Mouse (Mus musculus): ENCODE results near the gene Fam47c. TPM values are rescaled to one million over a fixed set of nuclear protein-coding genes. Genes with fewer than 3 reads are reported as not detected.

Fam47c gene
- not detected in 2 replicates for total RNA-seq (2012; rRNA removed)
- total RNA-seq (2014; rRNA removed) = not detected in 2 replicates
- polyA plus RNA-seq (2012; ENCODE audit: insufficient read length, low read depth) = not detected in 2 replicates

DNA sequence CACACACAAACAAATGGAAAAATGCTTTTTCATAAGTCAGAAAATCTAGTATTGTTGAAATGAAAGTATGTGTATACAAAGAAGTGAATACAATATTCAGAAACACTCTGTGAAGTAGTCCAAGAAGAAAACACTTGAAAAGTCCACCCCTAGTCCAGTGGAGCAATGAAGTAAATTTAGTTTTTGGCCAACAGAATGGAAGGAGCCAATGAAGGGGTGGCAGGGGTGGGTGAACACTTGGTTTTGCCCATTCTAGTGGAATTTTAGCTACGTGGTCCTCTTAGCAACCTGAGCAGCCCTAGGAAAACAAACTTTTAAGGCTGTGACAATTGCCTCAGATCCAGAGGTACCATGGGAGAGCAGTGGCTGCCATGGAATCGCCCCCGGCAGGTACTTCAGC lies at the start of gene Fam47c:
TSS of gene Fam47c (plus strand) at position 301 of the 400 bp plus-strand sequence.
- no peaks in the 10 kb centered on the region for H3K27me3 ChIP-seq (replicated peaks)
- H3K4me3 ChIP-seq (replicated peaks in 1 of 3; ENCODE audit: low read depth in 2 of 3, low read length in 2 of 3, poor library complexity in 1 of 3) = no peak within 1 kb of the TSS
- peaks cover 4% of the 10 kb centered on the region for H3K9me3 ChIP-seq (replicated peaks; ENCODE audit: low read length)
- in situ Hi-C loops (cut with MboI; ENCODE audit: low pct_ligation_motif_present, low pct_unique_long_range_greater_than_20kb, low sequenced_read_pairs) (no loop called here), dilution Hi-C loops (cut with MboI; ENCODE audit: extremely low pct_ligation_motif_present, extremely low pct_unique_long_range_greater_than_20kb, low sequenced_read_pairs) (no loop called here)
- H3K36me3 ChIP-seq (replicated peaks in 1 of 2; ENCODE audit: control insufficient read depth in 1 of 2, insufficient read depth in 1 of 2, low read length in 1 of 2) = no peaks in the 10 kb centered on the region
- no peak within 1 kb of the TSS for H3K27ac ChIP-seq (ENCODE audit: insufficient read depth, low read depth)
- no peak for TF ChIP-seq E2F4 (IDR thresholded peaks at IDR 0.05; ENCODE audit: insufficient replicate concordance, low read depth, low read length)
- TF ChIP-seq UBTF (IDR thresholded peaks at IDR 0.05; ENCODE audit: low read depth, low read length) = no peak
- no peak for TF ChIP-seq CHD2 (IDR thresholded peaks at IDR 0.05; ENCODE audit: low read length)
- TF ChIP-seq HCFC1 (IDR thresholded peaks at IDR 0.05; ENCODE audit: low read depth, low read length) = no peak
- no peak for TF ChIP-seq USF1 (IDR thresholded peaks at IDR 0.05; ENCODE audit: low read depth, low read length)
- no peak for TF ChIP-seq ELF1 (IDR thresholded peaks at IDR 0.05; ENCODE audit: low read depth, low read length)
- TF ChIP-seq USF2 (conservative IDR thresholded peaks at IDR 0.05; ENCODE audit: low read depth, low read length) = no peak
- TF ChIP-seq JUN (IDR thresholded peaks at IDR 0.05; ENCODE audit: insufficient read depth, low read depth, low read length) = no peak
- TF ChIP-seq SIN3A (IDR thresholded peaks at IDR 0.05; ENCODE audit: low read length) = no peak
- no peak for TF ChIP-seq NRF1 (IDR thresholded peaks at IDR 0.05; ENCODE audit: low read depth, low read length)
- no peak for TF ChIP-seq BHLHE40 (IDR thresholded peaks at IDR 0.05; ENCODE audit: low read depth, low read length)
- TF ChIP-seq MYC (IDR thresholded peaks at IDR 0.05; ENCODE audit: low read depth, low read length) = no peak
- no peak for TF ChIP-seq IRF4 (IDR thresholded peaks at IDR 0.05; ENCODE audit: low read depth, low read length)
- no peak for TF ChIP-seq MAFK (IDR thresholded peaks at IDR 0.05; ENCODE audit: insufficient replicate concordance, low read length)
- no peak for TF ChIP-seq ZKSCAN1 (IDR thresholded peaks at IDR 0.05; ENCODE audit: borderline replicate concordance, low read depth, low read length)
- no peak for TF ChIP-seq MXI1 (IDR thresholded peaks at IDR 0.05; ENCODE audit: low read depth, low read length)
- TF ChIP-seq MEF2A (IDR thresholded peaks at IDR 0.05; ENCODE audit: borderline replicate concordance, low read depth, low read length) = no peak
- TF ChIP-seq ZMIZ1 (IDR thresholded peaks at IDR 0.05; ENCODE audit: low read depth, low read length) = no peak
- TF ChIP-seq ETS1 (conservative IDR thresholded peaks at IDR 0.05; ENCODE audit: low read depth, low read length) = no peak
- TF ChIP-seq KAT2A (IDR thresholded peaks at IDR 0.05; ENCODE audit: insufficient replicate concordance, low read length) = no peak
- DNase-seq (ENCODE audit: extremely low read depth) = no peak
- no peaks in the 10 kb centered on the region for H3K4me1 ChIP-seq (ENCODE audit: control insufficient read depth in 1 of 2, insufficient read depth in 2 of 2)
- no peak within 1 kb of the TSS for H3K9ac ChIP-seq (ENCODE audit: insufficient read depth, low read depth)
- H3K79me2 ChIP-seq (replicated peaks; ENCODE audit: control insufficient read depth, extremely low read depth, insufficient read depth, poor library complexity, severe bottlenecking) = no peaks in the 10 kb centered on the region
- no peak within 1 kb of the TSS for H3K4me2 ChIP-seq (ENCODE audit: insufficient read depth, low read depth, poor library complexity, severe bottlenecking)

DNA sequence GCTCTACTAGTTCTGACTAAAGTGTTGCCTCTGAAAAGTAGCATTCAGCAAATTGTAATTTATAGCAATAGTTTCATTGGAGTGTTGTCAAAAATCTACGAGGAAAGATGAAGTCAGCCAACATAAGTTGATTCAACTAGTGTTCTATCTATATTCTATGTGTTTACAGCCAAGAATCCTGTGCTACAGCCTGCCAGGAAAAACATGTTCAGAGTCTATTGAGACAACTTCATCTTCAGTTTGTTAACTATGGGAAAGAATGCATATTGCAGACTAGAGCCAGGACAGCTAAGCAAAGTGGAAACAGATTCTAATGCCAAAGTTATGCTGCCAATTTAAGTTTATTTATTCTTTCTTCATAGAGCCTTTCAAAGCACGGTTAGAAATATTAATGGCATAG lies 31.8 kb downstream of the Fam47c start:
- Histone ChIP-seq H3K36me3 (replicated peaks in 1 of 2; ENCODE audit: control insufficient read depth in 1 of 2, insufficient read depth in 1 of 2, low read length in 1 of 2) (no peaks in the 10 kb centered on the region), H3K27ac (ENCODE audit: insufficient read depth, low read depth) (no peak overlapping the region), H3K9ac (ENCODE audit: insufficient read depth, low read depth) (no peak overlapping the region), H3K4me1 (ENCODE audit: control insufficient read depth in 1 of 2, insufficient read depth in 2 of 2) (no peaks in the 10 kb centered on the region), H3K4me2 (ENCODE audit: insufficient read depth, low read depth, poor library complexity, severe bottlenecking) (no peak overlapping the region), H3K27me3 (replicated peaks) (no peaks in the 10 kb centered on the region), H3K9me3 (replicated peaks; ENCODE audit: low read length) (peaks cover 9% of the 10 kb centered on the region), H3K79me2 (replicated peaks; ENCODE audit: control insufficient read depth, extremely low read depth, insufficient read depth, poor library complexity, severe bottlenecking) (no peaks in the 10 kb centered on the region), H3K4me3 (replicated peaks in 1 of 3; ENCODE audit: low read depth in 2 of 3, low read length in 2 of 3, poor library complexity in 1 of 3) (no peak overlapping the region)
- no peak for TF ChIP-seq TCF12 (IDR thresholded peaks at IDR 0.05; ENCODE audit: low read depth, low read length)
- TF ChIP-seq CTCF (conservative IDR thresholded peaks at IDR 0.05 in 1 of 2, IDR thresholded peaks at IDR 0.05 in 1 of 2; ENCODE audit: low read depth in 2 of 2, low read length in 2 of 2) = no peak
- TF ChIP-seq IRF4 (IDR thresholded peaks at IDR 0.05; ENCODE audit: low read depth, low read length) = no peak
- TF ChIP-seq MAZ (IDR thresholded peaks at IDR 0.05; ENCODE audit: low read depth, low read length) = no peak
- TF ChIP-seq JUN (IDR thresholded peaks at IDR 0.05; ENCODE audit: insufficient read depth, low read depth, low read length) = no peak
- no peak for TF ChIP-seq NELFE (IDR thresholded peaks at IDR 0.05; ENCODE audit: low read depth, low read length)
- no peak for TF ChIP-seq EP300 (IDR thresholded peaks at IDR 0.05; ENCODE audit: low read length)
- TF ChIP-seq HCFC1 (IDR thresholded peaks at IDR 0.05; ENCODE audit: low read depth, low read length) = no peak
- TF ChIP-seq CHD2 (IDR thresholded peaks at IDR 0.05; ENCODE audit: low read length) = no peak
- DNase-seq (ENCODE audit: extremely low read depth) = no peak
- in situ Hi-C loops (cut with MboI; ENCODE audit: low pct_ligation_motif_present, low pct_unique_long_range_greater_than_20kb, low sequenced_read_pairs) = no loop called here
- dilution Hi-C loops (cut with MboI; ENCODE audit: extremely low pct_ligation_motif_present, extremely low pct_unique_long_range_greater_than_20kb, low sequenced_read_pairs) = no loop called here
